Mouse (Mus musculus) limb, embryonic 13.5 days (tissue): ENCODE measurements at regions not wholly inside any gene's neighbourhood (a gene's known extent, or its start where the extent isn't known, plus 50 kb on each side); places are given as distances from the start of the nearest gene placed in this dataset.

Experiments used
- ATAC-seq: fragments of 200-750 bp; cut with Nextera tagmentation; 2 replicates; pipeline ENCODE4 v1.8.0; 2017; ENCODE audit warnings: low read depth, moderate number of reproducible peaks, moderate TSS enrichment; ENCODE audit not compliant: low FRiP score
- H3K27ac ChIP-seq: fragments of 300-500 bp; sonication (generic); 2 replicates; pipeline ENCODE4 v1.5.1; 2015; ENCODE audit warnings: inconsistent platforms, mild to moderate bottlenecking, moderate library complexity
- H3K27me3 ChIP-seq: fragments of 300-500 bp; sonication (generic); 2 replicates; pipeline ENCODE4 v1.6.1; 2015; ENCODE audit warnings: mild to moderate bottlenecking, inconsistent platforms
- H3K36me3 ChIP-seq: fragments of 300-500 bp; sonication (generic); 2 replicates; pipeline ENCODE4 v1.6.1; 2015; ENCODE audit warnings: inconsistent platforms, mild to moderate bottlenecking, moderate library complexity
- H3K4me1 ChIP-seq: fragments of 300-500 bp; sonication (generic); 2 replicates; pipeline ENCODE4 v1.6.1; 2015; ENCODE audit warnings: inconsistent platforms
- H3K4me2 ChIP-seq: fragments of 300-500 bp; sonication (generic); replicated peaks from 2 replicates; pipeline ENCODE4 v1.6.1; 2015; ENCODE audit warnings: inconsistent platforms, mild to moderate bottlenecking, moderate library complexity
- H3K4me3 ChIP-seq: fragments of 300-500 bp; sonication (generic); 2 replicates; pipeline ENCODE4 v1.5.1; 2015; ENCODE audit warnings: moderate library complexity, mild to moderate bottlenecking, inconsistent platforms
- H3K9ac ChIP-seq: fragments of 300-500 bp; sonication (generic); 2 replicates; pipeline ENCODE4 v1.6.1; 2015; ENCODE audit warnings: mild to moderate bottlenecking, inconsistent platforms
- H3K9me3 ChIP-seq: fragments of 300-500 bp; sonication (generic); 2 replicates; pipeline ENCODE4 v1.6.1; 2016; ENCODE audit warnings: inconsistent platforms
- WGBS: fragments of 180-500 bp; shearing (Covaris S2); methylation state at CpG from one replicate; pipeline ENCODE4 v1.1.7; 2015; 5-methylcytosine and 5-hydroxymethylcytosine counted together

- 82% methylated on average over 6 of the region's 6 CpGs for WGBS
- H3K27ac ChIP-seq = no peak overlapping the region
- no peak for ATAC-seq
- H3K4me2 ChIP-seq = no peak overlapping the region
- H3K4me1 ChIP-seq = no peaks in the 10 kb centered on the region
- no peaks in the 10 kb centered on the region for H3K36me3 ChIP-seq
- H3K9ac ChIP-seq = no peak overlapping the region
- no peak overlapping the region for H3K4me3 ChIP-seq
- H3K9me3 ChIP-seq = no peaks in the 10 kb centered on the region
- H3K27me3 ChIP-seq = no peaks in the 10 kb centered on the region
Observed at GRCm38 (mm10) chr5:89932999-89933398, 49.9 kb upstream of the Adamts3 start.
